Mouse (Mus musculus) NIH3T3 (cell line): ENCODE data around the gene Lamtor1.
"Not testable (repeated sequence)": the region's sequence is repeated elsewhere in the genome, so short reads cannot be mapped to it uniquely, and the experiment has no call there.

Experiments
- DNase-seq: peaks from one replicate; pipeline ENCODE4 v3.0.0-alpha.2; 2012; ENCODE audit warnings: low read depth

The Lamtor1 gene

DNA sequence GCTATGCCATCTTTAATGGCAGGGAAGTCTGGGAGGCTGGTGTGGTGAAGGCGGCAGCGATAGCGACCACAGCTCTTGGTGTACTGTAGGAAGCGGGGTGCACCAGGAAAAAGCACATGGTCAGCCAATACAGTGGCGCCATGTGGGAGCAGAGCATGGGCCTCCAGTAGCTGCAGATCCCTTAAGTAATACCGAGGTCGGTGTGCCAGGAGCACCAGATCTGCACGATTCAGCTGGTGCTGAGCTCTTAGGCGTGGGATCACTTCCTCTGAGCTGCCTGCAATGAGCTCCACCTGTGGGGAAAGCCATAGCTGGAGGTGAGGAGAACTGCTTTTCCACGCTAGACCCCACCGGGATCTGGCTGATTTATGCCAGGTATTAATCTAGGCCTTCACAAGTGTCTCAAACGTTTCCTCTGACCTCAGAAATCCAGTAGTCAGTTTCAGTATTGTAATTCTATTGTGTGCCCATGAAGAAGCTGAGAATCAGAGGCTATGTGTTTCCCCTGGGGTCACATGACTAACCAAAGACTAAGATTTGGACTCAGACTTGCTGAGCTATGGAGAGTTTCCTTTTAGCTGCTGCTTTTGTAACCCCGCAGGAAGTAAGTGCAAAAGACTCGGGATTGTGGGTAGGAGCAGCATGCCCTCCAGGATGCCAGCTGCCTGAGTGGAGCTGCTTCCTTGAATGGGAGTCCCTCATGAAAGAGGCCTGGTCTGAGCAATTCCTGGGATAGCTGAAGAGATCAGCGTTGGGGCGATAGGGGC, 5.2 kb upstream of the Lamtor1 start:
- no peak for DNase-seq

DNA sequence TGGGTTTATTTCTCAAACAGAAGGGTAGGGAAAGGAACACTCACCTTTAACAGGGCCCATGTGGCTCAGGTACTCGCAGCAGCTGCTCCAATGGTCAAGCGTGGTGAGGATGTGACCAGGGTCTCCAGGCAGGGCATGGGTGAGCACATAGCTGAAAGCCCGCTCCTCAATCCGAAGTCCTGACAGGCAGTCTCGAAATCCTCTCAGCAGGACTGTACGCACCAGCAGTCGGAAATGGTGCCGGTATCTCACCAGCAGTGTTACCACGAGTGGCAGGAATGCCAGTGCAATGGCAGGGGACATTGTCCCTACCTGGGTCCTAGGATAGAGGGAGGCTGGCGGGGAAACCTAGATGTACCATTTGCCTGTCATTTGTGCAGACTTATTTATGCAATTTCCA, 3.7 kb upstream of the Lamtor1 start:
- no peak for DNase-seq

DNA sequence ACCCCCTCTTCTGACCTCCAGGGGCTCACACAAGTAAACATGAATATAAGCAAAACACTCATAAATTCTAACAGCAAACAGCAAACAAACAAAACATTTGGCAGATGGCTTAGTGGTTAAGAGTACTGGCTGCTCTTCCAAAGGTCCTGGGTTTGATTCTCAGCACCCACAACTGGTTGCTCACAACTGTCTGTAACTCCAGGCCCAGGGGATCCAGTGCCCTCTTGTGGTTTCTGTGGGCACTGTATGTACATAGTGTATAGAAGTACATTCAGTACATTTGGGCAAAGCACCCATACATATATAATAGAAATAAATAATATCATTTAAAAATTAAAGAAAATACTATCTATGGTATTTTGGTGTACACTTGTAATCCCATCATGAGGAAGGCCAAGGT, 2.9 kb upstream of the Lamtor1 start:
- no peak for DNase-seq

DNA sequence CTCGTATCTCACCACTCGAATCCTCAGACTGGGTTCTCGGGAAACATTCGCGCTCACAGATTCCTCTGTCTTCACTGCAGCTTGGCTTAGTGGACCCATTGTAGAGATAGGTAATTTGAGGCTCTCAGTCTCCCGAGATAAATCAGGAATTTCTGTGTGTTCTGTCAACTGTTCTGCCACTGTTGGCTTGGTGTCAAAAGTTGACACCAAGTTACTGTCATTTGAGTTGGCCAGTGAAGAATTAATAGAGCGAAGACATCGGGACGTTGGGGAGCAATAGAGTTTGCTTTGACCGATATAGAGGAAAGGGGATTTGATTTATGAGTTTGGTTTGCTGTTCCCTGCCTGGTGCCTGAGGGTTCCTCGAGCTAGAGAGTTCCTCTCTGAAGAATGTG, 580 bp downstream of the Lamtor1 start, which contains the start of gene Tomt:
Gene Tomt (minus strand): TSS at position 73 of the 395 bp plus-strand sequence.
- no peak for DNase-seq

DNA sequence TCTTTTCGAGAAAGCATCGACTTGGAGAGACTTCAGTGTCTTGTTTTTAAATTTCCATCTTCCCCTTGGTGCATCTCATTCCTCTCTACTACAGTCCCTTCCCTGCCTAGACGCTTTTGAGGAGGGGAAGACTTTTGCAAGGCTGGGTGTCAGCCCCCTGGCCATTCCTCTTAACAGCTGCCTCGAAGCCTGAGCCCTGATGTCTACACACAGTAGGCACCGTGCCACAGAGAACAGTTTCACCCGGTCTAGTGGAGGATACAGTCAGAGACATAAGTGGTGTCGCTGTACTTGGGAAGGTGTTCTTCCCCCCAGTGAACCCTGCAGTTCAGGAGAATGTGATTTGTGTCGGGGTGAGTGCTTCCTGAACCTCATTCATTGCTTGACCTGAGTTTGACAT, 992 bp downstream of the Lamtor1 start:
- peak; percentile 44 for DNase-seq

DNA sequence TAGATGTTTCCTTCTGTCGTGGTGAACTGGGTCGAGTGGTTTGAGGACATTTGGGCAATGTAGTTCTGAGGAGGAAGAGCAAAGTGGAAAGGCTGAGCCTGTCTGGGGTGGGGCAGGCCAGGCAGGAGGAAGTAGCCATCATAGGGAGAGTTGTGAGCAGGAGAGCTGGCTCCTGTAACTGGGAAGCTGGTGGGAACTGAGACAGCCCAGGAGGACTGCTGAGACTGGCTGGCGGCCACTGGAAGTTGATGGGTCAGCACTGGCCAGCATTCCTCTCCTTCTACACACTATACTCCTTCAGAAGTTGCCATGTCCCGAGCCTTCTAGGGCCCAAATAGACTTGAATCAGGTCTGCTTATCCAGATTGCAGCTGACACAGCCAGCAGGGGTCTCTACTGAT, 2.7 kb downstream of the Lamtor1 start:
- peak; percentile 11 for DNase-seq

DNA sequence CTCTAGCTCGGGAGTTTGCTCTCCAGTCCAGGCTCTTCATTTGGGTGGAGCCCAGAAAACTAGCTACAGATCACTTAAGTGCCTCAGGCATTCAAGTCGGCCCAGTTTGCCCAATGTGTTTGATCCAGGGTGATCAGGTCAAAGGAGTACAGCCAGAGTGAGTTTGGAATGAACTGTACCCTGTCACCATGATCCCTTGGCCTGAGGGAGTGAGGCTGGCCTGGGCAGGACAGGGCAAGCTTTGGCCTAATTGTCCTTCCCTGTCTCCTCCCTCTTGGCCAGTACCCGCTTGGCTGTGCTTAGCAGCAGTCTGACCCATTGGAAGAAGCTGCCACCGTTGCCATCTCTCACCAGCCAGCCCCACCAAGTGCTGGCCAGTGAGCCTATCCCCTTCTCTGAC, 4.4 kb downstream of the Lamtor1 start:
- DNase-seq = no peak

DNA sequence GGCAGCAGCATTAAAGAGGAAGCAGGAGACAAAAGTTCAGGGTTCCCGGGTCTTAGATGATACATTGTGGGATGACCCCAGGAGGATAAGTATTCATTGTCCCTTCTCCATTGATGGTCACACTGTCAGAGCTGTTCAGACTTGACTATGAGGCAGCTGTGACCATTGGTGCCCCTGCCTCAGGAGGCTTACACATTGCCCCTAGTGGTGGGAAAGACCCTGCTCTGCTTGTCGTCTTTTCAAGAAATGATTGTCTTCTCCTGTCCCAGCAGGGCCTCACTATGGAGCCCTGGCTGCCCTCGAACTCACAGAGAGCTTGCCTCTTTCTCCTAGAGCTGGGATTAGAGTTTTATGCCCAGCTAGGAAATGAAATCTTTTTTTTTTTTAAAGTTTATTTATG, 6.3 kb downstream of the Lamtor1 start:
- DNase-seq = peak; percentile 11

DNA sequence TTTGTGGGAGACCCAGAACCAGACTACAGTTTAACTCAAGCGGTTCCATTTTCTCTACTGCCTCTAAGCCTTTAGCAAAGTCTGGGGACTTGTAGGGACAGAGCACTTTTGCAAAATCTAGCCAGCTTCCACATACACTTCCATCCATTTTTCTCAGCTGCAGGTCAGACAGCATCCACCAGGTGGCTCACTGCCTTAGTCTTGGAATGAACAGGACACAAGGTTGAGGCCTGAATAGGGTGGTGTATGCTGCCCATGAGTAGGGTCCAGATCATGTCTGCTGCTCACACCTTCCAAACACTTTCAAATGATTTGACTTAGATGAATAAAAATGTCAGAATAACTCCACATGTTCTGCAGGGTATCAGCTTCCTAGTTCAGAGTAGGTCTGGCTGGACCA, 12.4 kb downstream of the Lamtor1 start:
- peak; percentile 82 for DNase-seq

DNA sequence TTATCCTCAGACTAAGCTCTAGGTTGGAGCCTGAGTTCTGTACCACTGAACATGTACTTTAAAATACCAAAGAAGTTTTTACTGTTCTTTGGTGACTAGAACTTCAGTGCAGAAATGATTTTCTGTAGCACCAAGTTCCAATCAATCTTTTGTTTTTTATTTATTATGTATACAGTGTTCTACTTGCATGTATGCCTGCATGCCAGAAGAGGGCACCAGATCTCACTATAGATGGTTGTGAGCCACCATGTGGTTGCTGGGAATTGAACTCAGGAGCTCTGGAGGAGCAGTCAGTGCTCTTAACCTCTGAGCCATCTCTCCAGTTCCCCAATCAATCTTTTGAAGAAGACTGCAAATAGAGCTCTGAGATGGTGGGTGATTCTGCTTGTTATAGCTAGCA, 20.2 kb downstream of the Lamtor1 start:
- DNase-seq = not testable (repeated sequence)

DNA sequence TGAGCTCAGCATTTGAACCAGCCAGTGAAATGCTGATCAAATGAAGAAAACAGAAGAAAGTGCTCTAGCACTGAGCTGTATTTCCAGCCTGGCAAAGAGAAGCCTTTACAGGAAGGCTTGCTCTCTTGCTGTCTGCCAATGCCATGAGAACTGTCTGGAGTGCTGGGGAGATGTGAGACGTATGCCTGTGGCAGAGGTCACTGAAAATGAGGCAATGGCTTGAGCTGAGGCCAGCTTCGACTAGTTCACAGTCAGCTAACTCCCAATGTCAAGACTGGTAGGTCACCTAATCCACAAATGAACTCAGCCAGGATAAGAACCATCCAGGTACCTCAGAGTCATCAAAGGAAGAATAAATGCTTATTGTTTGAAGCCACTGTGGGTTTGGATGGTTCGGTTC, 22.4 kb downstream of the Lamtor1 start:
- peak; percentile 14 for DNase-seq

DNA sequence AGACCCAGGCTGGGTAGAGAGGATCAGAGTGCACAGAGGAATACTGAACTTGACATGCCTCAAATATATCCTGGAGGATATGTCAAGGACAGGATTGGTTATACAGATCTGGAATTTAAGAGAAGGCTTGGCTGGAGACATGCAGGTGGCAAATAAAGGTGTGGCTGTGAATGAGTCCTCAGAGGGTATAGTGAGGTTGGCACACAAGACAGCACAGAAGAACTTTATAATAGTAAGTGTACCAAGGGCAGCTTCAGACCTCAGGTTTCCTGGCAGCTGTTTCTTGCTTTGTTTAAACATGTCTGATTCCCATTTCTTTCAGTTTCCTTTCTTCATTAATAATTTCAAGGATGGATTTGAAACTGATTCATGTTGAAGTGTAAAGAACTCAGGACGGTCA, 26.8 kb downstream of the Lamtor1 start:
- DNase-seq = no peak

DNA sequence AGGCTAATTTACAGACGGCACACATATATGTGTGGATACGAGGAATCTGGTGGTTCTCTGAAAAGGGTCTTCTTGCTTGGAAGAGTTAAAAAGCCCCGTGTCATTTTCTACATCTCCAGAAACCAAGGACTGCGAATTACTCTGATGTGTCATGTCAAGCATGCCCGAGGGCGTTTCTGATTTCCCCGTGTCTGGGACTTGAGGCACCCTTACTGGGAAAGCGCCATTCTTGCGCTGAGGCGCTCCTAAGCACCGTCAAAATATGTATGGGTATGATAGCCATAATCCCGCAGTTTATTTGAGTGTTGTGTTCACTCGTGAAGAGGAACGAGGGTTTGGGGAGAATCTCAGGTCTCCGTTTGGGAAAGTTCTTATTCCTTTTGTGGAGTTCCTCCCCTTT, 27.6 kb downstream of the Lamtor1 start:
- peak; percentile 58 for DNase-seq

DNA sequence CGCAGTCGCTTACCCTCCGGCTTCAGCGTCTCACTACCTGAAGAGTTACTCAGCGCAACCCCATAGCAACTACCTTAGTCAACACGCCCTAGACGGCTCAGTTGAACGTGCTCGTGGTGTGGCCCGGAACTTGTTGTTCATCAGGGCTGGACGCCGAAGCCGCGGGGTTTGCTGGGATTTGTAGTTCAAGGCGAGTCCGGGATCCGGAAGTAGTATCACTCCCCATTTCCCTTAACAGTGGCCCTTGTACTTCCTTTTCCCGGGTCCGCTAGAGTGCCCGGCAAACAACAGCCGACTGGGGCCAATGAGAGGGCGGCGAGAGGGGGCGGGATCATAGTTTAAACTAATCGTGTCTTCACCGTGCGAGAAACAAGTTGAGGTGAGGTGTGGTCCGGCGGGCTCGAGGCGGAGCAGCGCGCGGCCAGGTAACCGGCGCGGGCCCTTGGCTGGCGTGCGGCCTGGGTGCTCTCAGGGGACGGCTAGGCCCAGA, 28.1 kb downstream of the Lamtor1 start, which contains the start of the genes Lrrc51 and Numa1:
Gene Lrrc51 (minus strand): TSS at position 145 of the 490 bp plus-strand sequence.
Gene Numa1 (plus strand): TSS at position 361 of the 490 bp plus-strand sequence.
- DNase-seq = peak; percentile 96

DNA sequence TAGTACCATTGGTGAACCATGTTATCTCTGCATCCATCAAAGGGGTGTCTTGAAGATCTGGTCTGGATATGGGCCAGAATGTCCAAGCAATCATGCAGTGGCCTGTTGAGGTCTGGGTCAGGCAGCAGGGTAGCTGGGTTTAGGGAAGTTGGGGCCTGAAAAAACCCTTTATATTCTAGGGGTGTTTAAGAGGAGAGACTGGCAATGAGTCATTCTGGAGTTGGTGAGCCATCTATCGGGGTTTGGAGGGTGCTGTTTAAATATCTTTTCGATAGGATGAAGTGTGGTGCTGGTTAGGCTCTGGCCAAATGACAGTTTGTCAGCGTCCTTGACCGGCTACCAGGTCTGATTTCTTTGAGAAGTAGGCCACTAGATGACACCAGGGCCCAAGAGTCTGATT, 30.3 kb downstream of the Lamtor1 start:
- no peak for DNase-seq

DNA sequence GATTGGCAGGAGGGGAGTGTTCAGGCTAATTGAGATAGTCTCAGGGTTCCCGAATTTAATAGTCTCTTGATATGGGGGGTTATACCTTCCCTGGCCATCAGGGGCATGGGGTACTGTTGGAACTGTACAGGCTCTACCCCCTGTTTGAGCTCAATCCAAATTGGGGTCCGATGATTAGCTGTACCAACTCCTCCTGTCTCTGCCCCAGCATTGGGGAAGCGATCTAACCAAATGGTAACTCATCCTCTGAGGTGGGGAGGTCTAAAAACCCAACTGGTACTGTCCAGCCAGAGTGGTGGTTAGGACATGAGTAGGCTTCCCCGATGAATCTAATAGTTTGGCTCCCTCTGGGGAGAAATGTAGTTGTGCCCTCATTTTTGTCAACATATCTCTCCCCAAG, 31.3 kb downstream of the Lamtor1 start:
- no peak for DNase-seq

DNA sequence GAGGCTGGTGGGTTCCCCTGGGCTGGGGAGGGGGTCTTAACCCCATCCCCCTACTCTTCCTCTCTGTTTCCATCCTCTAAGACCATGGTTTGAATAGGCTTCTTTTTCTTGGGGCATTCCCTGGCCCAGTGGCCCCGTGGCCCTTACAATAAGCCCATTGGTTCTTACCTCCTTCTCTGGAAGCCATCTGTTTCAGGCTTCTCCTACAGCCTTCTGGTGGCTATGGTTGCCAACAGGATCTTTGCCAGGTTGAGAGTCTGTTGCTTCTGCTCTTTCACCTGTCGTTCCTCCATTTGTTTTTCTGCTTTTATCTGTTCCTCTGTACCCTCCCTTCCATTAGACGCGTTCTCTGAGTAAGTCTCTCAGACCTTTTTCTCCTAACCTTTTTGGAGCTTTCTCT, 31.9 kb downstream of the Lamtor1 start:
- no peak for DNase-seq

DNA sequence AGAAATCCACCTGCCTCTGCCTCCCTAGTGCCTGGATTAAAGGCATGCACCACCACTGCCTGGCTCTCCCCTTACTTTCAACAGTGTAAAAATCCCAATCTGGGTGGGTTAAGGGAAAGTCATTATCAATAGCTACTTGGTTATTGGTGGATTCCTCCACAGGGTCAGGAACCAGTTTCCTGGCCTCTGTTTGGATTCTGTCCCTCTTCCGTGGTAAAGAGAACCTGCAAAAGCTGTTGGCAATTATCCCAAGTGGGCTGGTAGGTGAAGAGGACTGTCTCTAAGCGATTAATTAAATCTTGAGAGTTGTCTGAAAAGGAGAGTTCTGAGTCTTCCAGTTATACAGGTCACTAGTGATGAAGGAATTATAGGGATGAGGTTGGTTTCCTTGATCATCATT, 32.6 kb downstream of the Lamtor1 start:
- no peak for DNase-seq

DNA sequence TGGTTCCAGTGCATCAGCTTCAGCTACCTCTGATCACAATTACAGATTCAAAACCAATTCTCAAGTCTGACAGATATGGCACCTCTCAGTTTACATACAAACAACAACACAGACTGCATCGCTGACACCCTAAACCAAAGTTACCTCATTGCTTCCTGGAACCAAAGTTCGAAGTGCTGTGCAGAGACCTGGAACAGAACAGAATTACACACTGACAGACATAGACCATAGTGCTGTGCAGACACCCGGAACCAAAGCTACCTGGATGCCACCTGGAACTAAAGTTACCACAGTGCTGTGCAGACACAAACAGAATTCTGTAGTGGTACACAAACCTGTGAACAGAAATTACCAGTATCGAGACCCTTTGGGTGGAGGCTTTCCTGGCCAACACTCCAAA, 34.1 kb downstream of the Lamtor1 start:
- no peak for DNase-seq

DNA sequence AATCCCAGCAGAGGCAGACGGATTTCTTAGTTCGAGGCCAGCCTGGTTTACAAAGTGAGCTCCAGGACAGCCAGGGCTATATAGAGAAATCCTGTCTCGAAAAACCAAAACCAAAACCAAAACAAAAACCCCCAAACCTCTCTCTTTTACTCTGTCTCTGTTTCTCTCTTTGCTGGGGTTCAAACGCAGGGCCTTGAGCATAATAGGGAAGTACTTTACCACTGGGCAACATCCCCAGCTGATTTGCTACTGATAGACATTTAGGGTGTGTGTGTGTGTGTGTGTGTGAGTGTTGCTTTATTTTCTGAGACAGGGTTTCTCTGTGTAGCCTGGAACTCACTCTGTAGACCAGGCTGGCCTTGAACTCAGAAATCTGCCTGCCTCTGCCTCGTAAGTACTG, 43.3 kb downstream of the Lamtor1 start:
- not testable (repeated sequence) for DNase-seq

DNA sequence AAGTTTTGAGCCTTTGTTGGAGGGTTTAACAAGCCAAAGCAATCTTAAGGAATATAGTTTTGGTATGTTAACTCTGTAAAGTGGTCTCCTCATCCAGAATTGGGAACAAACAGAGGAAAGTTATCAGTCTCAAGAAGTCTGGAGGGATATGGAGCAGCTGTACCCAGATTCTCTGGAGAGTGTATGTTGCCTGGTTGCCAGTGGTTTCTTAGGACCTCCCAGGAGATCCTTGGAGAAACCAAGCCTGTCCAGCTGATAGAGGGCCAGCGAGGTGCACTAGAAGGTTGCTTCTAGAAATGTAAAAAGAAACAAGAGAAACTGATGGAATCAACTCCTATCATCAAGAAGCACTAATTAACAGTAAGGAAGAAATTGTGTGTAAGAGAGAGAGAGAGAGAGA, 45.9 kb downstream of the Lamtor1 start:
- no peak for DNase-seq

DNA sequence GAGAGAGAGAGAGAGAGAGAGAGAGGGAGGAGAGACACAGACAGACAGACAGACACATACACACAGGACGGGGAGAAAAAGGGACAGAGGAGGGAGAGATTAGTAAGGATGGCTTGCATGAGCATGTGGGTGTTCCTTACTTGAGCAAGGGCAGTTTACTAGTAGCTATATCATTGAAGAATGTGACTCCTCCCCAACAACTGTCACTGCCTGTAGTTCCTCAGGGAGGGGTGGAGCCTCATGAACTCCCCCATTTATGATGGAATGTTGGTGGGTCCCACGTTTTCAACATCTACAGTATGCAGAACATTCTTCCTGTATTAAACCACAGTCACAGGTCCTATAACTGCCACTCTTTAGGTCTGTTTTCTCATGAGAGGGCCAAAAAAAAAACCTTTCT, 46.4 kb downstream of the Lamtor1 start:
- DNase-seq = no peak

DNA sequence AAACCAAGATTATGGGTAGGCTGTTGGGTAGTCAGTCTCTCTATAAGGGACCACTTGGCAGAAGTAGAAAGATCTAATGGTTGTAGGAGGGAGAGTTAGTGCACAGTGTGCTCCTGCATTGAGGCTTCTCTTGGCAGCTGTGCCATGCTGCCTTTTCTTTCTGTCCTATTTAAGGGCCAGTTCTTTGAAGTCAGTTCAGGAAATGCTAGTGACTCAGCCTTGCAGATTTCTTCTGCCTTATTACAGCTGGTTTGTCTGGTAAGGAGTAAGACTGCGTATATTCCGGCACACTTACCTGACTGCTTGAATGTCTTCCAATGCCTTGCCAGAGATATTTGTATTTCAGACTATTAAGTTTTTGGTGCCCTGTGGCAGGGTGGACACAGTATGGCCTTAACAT, 48.5 kb downstream of the Lamtor1 start:
- no peak for DNase-seq

DNA sequence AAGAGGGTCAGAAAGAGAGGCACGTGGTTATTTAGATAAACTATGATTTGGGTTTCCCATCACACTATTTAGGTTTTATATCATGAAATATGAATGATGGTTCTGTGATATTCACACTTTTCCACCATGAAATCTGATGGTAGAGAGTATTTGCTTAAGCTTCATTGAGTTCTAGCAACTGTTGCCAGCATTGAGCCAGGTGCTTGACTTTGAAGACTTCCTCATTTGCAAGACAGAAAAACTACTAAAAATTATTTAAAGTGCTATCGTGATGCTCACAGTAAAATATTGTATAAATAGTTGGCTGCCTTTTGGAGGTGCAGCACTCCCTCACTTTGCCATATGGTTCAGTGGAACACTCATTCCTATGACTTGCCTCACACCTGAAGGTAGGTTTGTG, 49.6 kb downstream of the Lamtor1 start:
- no peak for DNase-seq
